Mouse (Mus musculus): ENCODE results near the gene Tmem107. TPM values are rescaled to one million over a fixed set of nuclear protein-coding genes. Genes with fewer than 3 reads are reported as not detected.
A peak's percentile ranks its signal among the peaks of the same experiment; 100 is the strongest.

Gene Tmem107
- polyA plus RNA-seq, 2 experiments = 47.8 to 54.4 TPM

GRCm38 (mm10) chr11:69120221-69121000, 49.8 kb downstream of the Tmem107 start, which contains the start of gene Hes7:
TSS of gene Hes7 (plus strand) at chr11:69120404.
- H3K36me3 ChIP-seq (ENCODE audit: control insufficient read depth, insufficient read depth, low read length) = no peaks in the 10 kb centered on the region

GRCm38 (mm10) chr11:69121001-69121740, 50.6 kb downstream of the Tmem107 start:
- DNase-seq (ENCODE audit: low spot score) = no peak
- Histone ChIP-seq H3K4me1 (ENCODE audit: control insufficient read depth, insufficient read depth, low read length) (peaks cover 28% of the 10 kb centered on the region), H3K4me2 (replicated peaks; ENCODE audit: low read depth, low read length, severe bottlenecking) (peak overlapping the region; percentile 90), H3K4me3 (replicated peaks; ENCODE audit: low read length) (peak overlapping the region; percentile 74), H3K36me3 (ENCODE audit: control insufficient read depth, insufficient read depth, low read length) (no peaks in the 10 kb centered on the region), H3K9ac (ENCODE audit: low read depth, low read length, severe bottlenecking) (peak overlapping the region; percentile 65), H3K27ac (replicated peaks; ENCODE audit: low read depth, low read length) (no peak overlapping the region), H3K27me3 (ENCODE audit: control insufficient read depth, insufficient read depth, low read length) (no peaks in the 10 kb centered on the region), H3K9me3 (ENCODE audit: control insufficient read depth, low read length) (no peaks in the 10 kb centered on the region)
- 1% methylated on average over 29 of the region's 33 CpGs for WGBS
- no peak for ATAC-seq (ENCODE audit: low FRiP score, low read depth)
- no peak for TF ChIP-seq POLR2A (IDR thresholded peaks at IDR 0.05; ENCODE audit: borderline replicate concordance, extremely low read depth, insufficient read depth, insufficient read length)

More at GRCm38 (mm10) chr11:69120221-69121000, 49.8 kb downstream of the Tmem107 start, which contains the start of gene Hes7:
- Histone ChIP-seq H3K27ac (replicated peaks; ENCODE audit: low read depth, low read length) (no peak within 1 kb of the TSS), H3K9ac (ENCODE audit: low read depth, low read length, severe bottlenecking) (peak within 1 kb of the TSS; percentile 65), H3K4me1 (ENCODE audit: control insufficient read depth, insufficient read depth, low read length) (peaks cover 22% of the 10 kb centered on the region), H3K4me2 (replicated peaks; ENCODE audit: low read depth, low read length, severe bottlenecking) (peak within 1 kb of the TSS; percentile 90), H3K4me3 (replicated peaks; ENCODE audit: low read length) (peak within 1 kb of the TSS; percentile 74), H3K9me3 (ENCODE audit: control insufficient read depth, low read length) (no peaks in the 10 kb centered on the region), H3K27me3 (ENCODE audit: control insufficient read depth, insufficient read depth, low read length) (no peaks in the 10 kb centered on the region)
- ATAC-seq (ENCODE audit: low FRiP score, low read depth) (no peak), DNase-seq (ENCODE audit: low spot score) (no peak)
- no peak for TF ChIP-seq POLR2A (IDR thresholded peaks at IDR 0.05; ENCODE audit: borderline replicate concordance, extremely low read depth, insufficient read depth, insufficient read length)
- 4% methylated on average over 27 of the region's 27 CpGs for WGBS

- WGBS = under 1% methylated on average over 31 of the region's 32 CpGs
- ATAC-seq (ENCODE audit: low FRiP score, low read depth) = no peak
- Histone ChIP-seq H3K4me2 (replicated peaks; ENCODE audit: low read depth, low read length, severe bottlenecking) (peak overlapping the region; percentile 90), H3K36me3 (ENCODE audit: control insufficient read depth, insufficient read depth, low read length) (no peaks in the 10 kb centered on the region), H3K27ac (replicated peaks; ENCODE audit: low read depth, low read length) (peak overlapping the region; percentile 81), H3K27me3 (ENCODE audit: control insufficient read depth, insufficient read depth, low read length) (no peaks in the 10 kb centered on the region), H3K9ac (ENCODE audit: low read depth, low read length, severe bottlenecking) (peak overlapping the region; percentile 65), H3K4me3 (replicated peaks; ENCODE audit: low read length) (peak overlapping the region; percentile 74), H3K4me1 (ENCODE audit: control insufficient read depth, insufficient read depth, low read length) (peaks cover 29% of the 10 kb centered on the region), H3K9me3 (ENCODE audit: control insufficient read depth, low read length) (no peaks in the 10 kb centered on the region)
- DNase-seq (ENCODE audit: low spot score) = peak; percentile 63
- TF ChIP-seq POLR2A (IDR thresholded peaks at IDR 0.05; ENCODE audit: borderline replicate concordance, extremely low read depth, insufficient read depth, insufficient read length) = no peak
Measured at GRCm38 (mm10) chr11:69121741-69122335, 51.2 kb downstream of the Tmem107 start.

GRCm38 (mm10) chr11:69122336-69122951, 51.8 kb downstream of the Tmem107 start, which contains the start of gene 9130213A22Rik:
TSS of gene 9130213A22Rik (minus strand) at chr11:69122589.
- H3K4me1 ChIP-seq (ENCODE audit: control insufficient read depth, insufficient read depth, low read length) = peaks cover 26% of the 10 kb centered on the region
- H3K4me3 ChIP-seq (replicated peaks; ENCODE audit: low read length) = peak within 1 kb of the TSS; percentile 74
- H3K27ac ChIP-seq (replicated peaks; ENCODE audit: low read depth, low read length) = peak within 1 kb of the TSS; percentile 81
- H3K9me3 ChIP-seq (ENCODE audit: control insufficient read depth, low read length) = no peaks in the 10 kb centered on the region
- WGBS = under 1% methylated on average over 32 of the region's 66 CpGs
- H3K27me3 ChIP-seq (ENCODE audit: control insufficient read depth, insufficient read depth, low read length) = no peaks in the 10 kb centered on the region
- ATAC-seq (ENCODE audit: low FRiP score, low read depth) (peak; percentile 44), DNase-seq (ENCODE audit: low spot score) (peak; percentile 89)
- H3K36me3 ChIP-seq (ENCODE audit: control insufficient read depth, insufficient read depth, low read length) = no peaks in the 10 kb centered on the region
- peak within 1 kb of the TSS; percentile 65 for H3K9ac ChIP-seq (ENCODE audit: low read depth, low read length, severe bottlenecking)
- H3K4me2 ChIP-seq (replicated peaks; ENCODE audit: low read depth, low read length, severe bottlenecking) = peak within 1 kb of the TSS; percentile 90
- TF ChIP-seq POLR2A (IDR thresholded peaks at IDR 0.05; ENCODE audit: borderline replicate concordance, extremely low read depth, insufficient read depth, insufficient read length) = no peak

Other genes with a start within 250 kb of the Tmem107 start
- gene Ndel1, start 198.9 kb upstream of the Tmem107 start, polyA plus RNA-seq (2012; rRNA removed) = 85.7 and 117 TPM in 2 replicates
- 91.8 and 96.2 TPM in 2 replicates for gene Ndel1, start 198.9 kb upstream of the Tmem107 start, polyA plus RNA-seq (2014; fragmentation: Nextera tagmentation; extraction: Ambion mirVana)
- gene Rnf222, start 182.3 kb upstream of the Tmem107 start, polyA plus RNA-seq (2012; rRNA removed) = 0.45 and 0.58 TPM in 2 replicates
- gene Rnf222, start 182.3 kb upstream of the Tmem107 start, polyA plus RNA-seq (2014; fragmentation: Nextera tagmentation; extraction: Ambion mirVana) = 0.32 and 0.89 TPM in 2 replicates
- gene Rpl26, start 169.2 kb upstream of the Tmem107 start, polyA plus RNA-seq (2012; rRNA removed) = 2,303 and 3,506 TPM in 2 replicates
- 1,158 and 1,230 TPM in 2 replicates for gene Rpl26, start 169.2 kb upstream of the Tmem107 start, polyA plus RNA-seq (2014; fragmentation: Nextera tagmentation; extraction: Ambion mirVana)
- 0.09 TPM in 1 of 2 replicates, not detected in the other for gene Odf4, start 143.7 kb upstream of the Tmem107 start, polyA plus RNA-seq (2012; rRNA removed)
- gene Odf4, start 143.7 kb upstream of the Tmem107 start, polyA plus RNA-seq (2014; fragmentation: Nextera tagmentation; extraction: Ambion mirVana) = not detected in 2 replicates
- gene Arhgef15, start 113.3 kb upstream of the Tmem107 start, polyA plus RNA-seq (2012; rRNA removed) = 12.3 and 23.7 TPM in 2 replicates
- 5.3 and 6.6 TPM in 2 replicates for gene Arhgef15, start 113.3 kb upstream of the Tmem107 start, polyA plus RNA-seq (2014; fragmentation: Nextera tagmentation; extraction: Ambion mirVana)
- gene Slc25a35, start 102.7 kb upstream of the Tmem107 start, polyA plus RNA-seq (2012; rRNA removed) = 4.7 and 6.9 TPM in 2 replicates
- 2.8 TPM in 2 replicates for gene Slc25a35, start 102.7 kb upstream of the Tmem107 start, polyA plus RNA-seq (2014; fragmentation: Nextera tagmentation; extraction: Ambion mirVana)
- 42.8 and 46.7 TPM in 2 replicates for gene Rangrf, start 95.6 kb upstream of the Tmem107 start, polyA plus RNA-seq (2012; rRNA removed)
- gene Rangrf, start 95.6 kb upstream of the Tmem107 start, polyA plus RNA-seq (2014; fragmentation: Nextera tagmentation; extraction: Ambion mirVana) = 43.4 and 46.3 TPM in 2 replicates
- gene Pfas, start 62.3 kb upstream of the Tmem107 start, polyA plus RNA-seq (2012; rRNA removed) = 27.0 and 35.6 TPM in 2 replicates
- gene Pfas, start 62.3 kb upstream of the Tmem107 start, polyA plus RNA-seq (2014; fragmentation: Nextera tagmentation; extraction: Ambion mirVana) = 22.0 and 25.6 TPM in 2 replicates
- 76.4 and 110 TPM in 2 replicates for gene Ctc1, start 54.9 kb upstream of the Tmem107 start, polyA plus RNA-seq (2012; rRNA removed)
- 44.6 and 49.1 TPM in 2 replicates for gene Ctc1, start 54.9 kb upstream of the Tmem107 start, polyA plus RNA-seq (2014; fragmentation: Nextera tagmentation; extraction: Ambion mirVana)
- gene Aurkb, start 25.2 kb upstream of the Tmem107 start, polyA plus RNA-seq (2012; rRNA removed) = 124 and 144 TPM in 2 replicates
- gene Aurkb, start 25.2 kb upstream of the Tmem107 start, polyA plus RNA-seq (2014; fragmentation: Nextera tagmentation; extraction: Ambion mirVana) = 109 and 116 TPM in 2 replicates
- gene Borcs6, start 11.1 kb upstream of the Tmem107 start, polyA plus RNA-seq (2012; rRNA removed) = 15.2 and 15.6 TPM in 2 replicates
- gene Borcs6, start 11.1 kb upstream of the Tmem107 start, polyA plus RNA-seq (2014; fragmentation: Nextera tagmentation; extraction: Ambion mirVana) = 12.3 and 13.9 TPM in 2 replicates
- 199 and 224 TPM in 2 replicates for gene Vamp2, start 17.7 kb downstream of the Tmem107 start, polyA plus RNA-seq (2012; rRNA removed)
- gene Vamp2, start 17.7 kb downstream of the Tmem107 start, polyA plus RNA-seq (2014; fragmentation: Nextera tagmentation; extraction: Ambion mirVana) = 89.8 and 98.1 TPM in 2 replicates
- 19.3 and 25.4 TPM in 2 replicates for gene Per1, start 24.4 kb downstream of the Tmem107 start, polyA plus RNA-seq (2012; rRNA removed)
- 16.0 and 22.5 TPM in 2 replicates for gene Per1, start 24.4 kb downstream of the Tmem107 start, polyA plus RNA-seq (2014; fragmentation: Nextera tagmentation; extraction: Ambion mirVana)
- 1.1 and 1.4 TPM in 2 replicates for gene Hes7, start 49.6 kb downstream of the Tmem107 start, polyA plus RNA-seq (2012; rRNA removed)
- 0.30 and 0.77 TPM in 2 replicates for gene Hes7, start 49.6 kb downstream of the Tmem107 start, polyA plus RNA-seq (2014; fragmentation: Nextera tagmentation; extraction: Ambion mirVana)
- 1.1 and 1.4 TPM in 2 replicates for gene 9130213A22Rik, start 51.8 kb downstream of the Tmem107 start, polyA plus RNA-seq (2012; rRNA removed)
- gene 9130213A22Rik, start 51.8 kb downstream of the Tmem107 start, polyA plus RNA-seq (2014; fragmentation: Nextera tagmentation; extraction: Ambion mirVana) = 0.41 and 0.77 TPM in 2 replicates
- 1.6 TPM in 2 replicates for gene Aloxe3, start 55.1 kb downstream of the Tmem107 start, polyA plus RNA-seq (2012; rRNA removed)
- gene Aloxe3, start 55.1 kb downstream of the Tmem107 start, polyA plus RNA-seq (2014; fragmentation: Nextera tagmentation; extraction: Ambion mirVana) = 1.6 and 2.2 TPM in 2 replicates
- 0.24 and 0.26 TPM in 2 replicates for gene Alox12b, start 86.2 kb downstream of the Tmem107 start, polyA plus RNA-seq (2012; rRNA removed)
- gene Alox12b, start 86.2 kb downstream of the Tmem107 start, polyA plus RNA-seq (2014; fragmentation: Nextera tagmentation; extraction: Ambion mirVana) = 0.26 and 0.83 TPM in 2 replicates
- gene Alox8, start 127.0 kb downstream of the Tmem107 start, polyA plus RNA-seq (2012; rRNA removed) = 0.04 and 0.06 TPM in 2 replicates
- 0.08 and 0.15 TPM in 2 replicates for gene Alox8, start 127.0 kb downstream of the Tmem107 start, polyA plus RNA-seq (2014; fragmentation: Nextera tagmentation; extraction: Ambion mirVana)
- 0.09 and 0.14 TPM in 2 replicates for gene Gucy2e, start 166.2 kb downstream of the Tmem107 start, polyA plus RNA-seq (2012; rRNA removed)
- 0.06 and 0.12 TPM in 2 replicates for gene Gucy2e, start 166.2 kb downstream of the Tmem107 start, polyA plus RNA-seq (2014; fragmentation: Nextera tagmentation; extraction: Ambion mirVana)

Measured in limb, embryonic 14.5 days (tissue).